Mouse (Mus musculus): ENCODE measurements around the gene Akr1a1. TPM values are rescaled to one million over a fixed set of nuclear protein-coding genes. Genes with fewer than 3 reads are reported as not detected.

Akr1a1 gene
- total RNA-seq, 2 experiments from 2014 or later = 651 to 668 TPM

GRCm38 (mm10) chr4:116596978-116597881 lies 54.2 kb downstream of the Akr1a1 start:
- DNase-seq = peak; percentile 88
- intact Hi-C loops (cut with DNase I) = no loop called here

DNA sequence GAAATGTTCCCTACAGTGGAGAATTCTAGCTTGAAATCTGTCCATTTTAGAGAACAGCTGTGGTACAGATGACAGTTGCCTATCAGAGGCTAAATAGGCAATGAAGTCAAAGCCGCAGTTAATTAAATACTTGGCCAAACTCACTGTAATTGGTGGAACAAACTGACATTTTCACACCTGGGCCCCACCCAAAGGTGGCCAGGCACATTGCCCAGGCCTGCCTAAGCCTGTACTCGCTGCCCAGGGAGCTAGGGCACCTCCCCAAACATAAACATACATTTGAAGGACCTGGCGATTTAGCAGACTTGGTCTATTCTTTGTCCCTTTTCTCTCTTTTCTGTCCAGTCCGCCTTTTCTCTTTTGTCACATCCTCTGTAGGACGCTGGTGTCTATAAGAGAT lies 55.1 kb downstream of the Akr1a1 start, which contains the start of gene Ccdc17:
Ccdc17 (plus strand) TSS at position 276 of the 400 bp plus-strand sequence.
- intact Hi-C loops (cut with DNase I) = no loop called here
- no peak for DNase-seq

DNA sequence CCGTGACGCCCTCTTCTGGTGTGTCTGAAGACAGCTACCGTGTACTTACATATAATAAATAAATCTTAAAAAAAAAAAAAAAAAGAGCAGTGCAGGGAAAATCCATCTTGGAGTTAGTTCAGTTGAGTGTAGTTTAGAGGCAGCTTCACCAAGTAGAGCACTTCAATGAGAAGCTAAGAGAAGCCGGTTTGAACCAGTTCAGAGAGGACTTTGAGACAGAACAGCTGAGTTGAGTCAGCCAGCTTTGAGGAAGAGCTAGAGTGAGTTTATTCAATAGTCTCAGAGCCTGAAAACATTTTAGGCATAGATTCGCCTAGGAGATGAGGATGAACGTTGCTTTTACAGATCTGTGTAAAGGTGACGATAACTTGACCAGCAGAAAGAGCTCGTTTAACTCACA lies 55.7 kb downstream of the Akr1a1 start:
- intact Hi-C loops (cut with DNase I) = no loop called here
- DNase-seq = no peak

Other genes with a start within 250 kb of the Akr1a1 start
- gene Mast2, start 187.5 kb downstream of the Akr1a1 start, total RNA-seq (2021) = 100 to 1,000 TPM; 187 to 192 TPM
- 10 to 100 TPM; 17.5 TPM for gene Ipp, start 144.1 kb downstream of the Akr1a1 start, total RNA-seq (2021)
- gene Tmem69, start 95.7 kb downstream of the Akr1a1 start, total RNA-seq (2021) = 10 to 100 TPM in 1 of 2 experiments, 1 to 10 TPM in 1; 9.9 to 12.4 TPM
- 10 to 100 TPM; 24.4 to 26.1 TPM for gene Gpbp1l1, start 94.0 kb downstream of the Akr1a1 start, total RNA-seq (2021)
- 1 to 10 TPM; 2.4 to 3.9 TPM for gene Ccdc17, start 55.0 kb downstream of the Akr1a1 start, total RNA-seq (2021)
- 100 to 1,000 TPM; 125 to 130 TPM for gene Nasp, start 23.7 kb downstream of the Akr1a1 start, total RNA-seq (2021)
- 100 to 1,000 TPM; 170 to 191 TPM for gene Prdx1, start 33.9 kb upstream of the Akr1a1 start, total RNA-seq (2021)
- 10 to 100 TPM; 14.7 to 15.7 TPM for gene Mmachc, start 56.7 kb upstream of the Akr1a1 start, total RNA-seq (2021)
- 1 to 10 TPM; 4.5 to 5.5 TPM for gene Ccdc163, start 56.8 kb upstream of the Akr1a1 start, total RNA-seq (2021)
- gene Tesk2, start 69.3 kb upstream of the Akr1a1 start, total RNA-seq (2021) = 1 to 10 TPM; 2.0 to 2.2 TPM
- gene Toe1, start 156.0 kb upstream of the Akr1a1 start, total RNA-seq (2021) = 10 to 100 TPM; 18.1 to 18.9 TPM
- gene Mutyh, start 156.0 kb upstream of the Akr1a1 start, total RNA-seq (2021) = 1 to 10 TPM; 3.8 to 3.9 TPM
- under 1 TPM; 0.82 to 0.83 TPM for gene Hpdl, start 170.0 kb upstream of the Akr1a1 start, total RNA-seq (2021)
- gene Zswim5, start 225.7 kb upstream of the Akr1a1 start, total RNA-seq (2021) = 10 to 100 TPM; 14.0 to 14.5 TPM